Mouse (Mus musculus): ENCODE results near the gene Nfkb1. TPM values are rescaled to one million over a fixed set of nuclear protein-coding genes. Genes with fewer than 3 reads are reported as not detected.
A peak's percentile ranks its signal among the peaks of the same experiment; 100 is the strongest.

Gene Nfkb1
- total and polyA plus RNA-seq, 3 experiments, result 44.8 to 93.6 (median 59.9) TPM

- no peaks in the 10 kb centered on the region for H3K27me3 ChIP-seq (ENCODE audit: control insufficient read depth in 1 of 2, insufficient read depth in 2 of 2, low read length in 2 of 2)
- no peaks in the 10 kb centered on the region for H3K79me2 ChIP-seq (ENCODE audit: control insufficient read depth, insufficient read depth, low read length, poor library complexity)
- no peak overlapping the region for H3K27ac ChIP-seq (ENCODE audit: control insufficient read depth, low read depth, low read length)
- H3K9ac ChIP-seq (ENCODE audit: control insufficient read depth, low read depth, low read length, poor library complexity, severe bottlenecking), result no peak overlapping the region
- peaks cover 4 to 12% of the 10 kb centered on the region in 2 experiments; a peak in 3 of 4 replicates for H3K4me1 ChIP-seq (ENCODE audit: control insufficient read depth in 1 of 2, insufficient read depth in 2 of 2, low read length in 2 of 2)
- DNase-seq (ENCODE audit: low read depth, low spot score), result peak; percentile 61
- H3K36me3 ChIP-seq (ENCODE audit: control insufficient read depth in 1 of 2, insufficient read depth in 2 of 2, low read length in 2 of 2), result peaks cover 0 to 15% of the 10 kb centered on the region in 2 experiments; a peak in 2 of 4 replicates
- H3K4me3 ChIP-seq (ENCODE audit: control insufficient read depth in 1 of 2, insufficient read depth in 1 of 2, low read depth in 2 of 2, low read length in 2 of 2), result no peak overlapping the region
- TF ChIP-seq USF2 (IDR thresholded peaks at IDR 0.05; ENCODE audit: borderline replicate concordance in 1 of 2, insufficient read depth in 1 of 2, low read depth in 1 of 2, low read length in 2 of 2), result no peak
- TF ChIP-seq CHD2 (IDR thresholded peaks at IDR 0.05; ENCODE audit: low read length), result no peak
- TF ChIP-seq POLR2AphosphoS5 (IDR thresholded peaks at IDR 0.05; ENCODE audit: borderline replicate concordance, low read depth, low read length), result no peak
- TF ChIP-seq CHD1 (IDR thresholded peaks at IDR 0.05; ENCODE audit: low read depth, low read length), result no peak
- no peak for TF ChIP-seq KAT2A (conservative IDR thresholded peaks at IDR 0.05; ENCODE audit: low read depth, low read length)
- no peak for TF ChIP-seq MAFK (IDR thresholded peaks at IDR 0.05; ENCODE audit: borderline replicate concordance, low read depth, low read length)
- no peak for TF ChIP-seq MYB (IDR thresholded peaks at IDR 0.05; ENCODE audit: low read depth, low read length)
- no peak for TF ChIP-seq MYC (IDR thresholded peaks at IDR 0.05; ENCODE audit: low read depth, low read length)
- no peak for TF ChIP-seq ELF1 (IDR thresholded peaks at IDR 0.05; ENCODE audit: low read depth, low read length)
- no peak for TF ChIP-seq RCOR1 (IDR thresholded peaks at IDR 0.05; ENCODE audit: low read depth, low read length)
- no peak for TF ChIP-seq ZKSCAN1 (IDR thresholded peaks at IDR 0.05; ENCODE audit: low read depth, low read length)
- no peak for TF ChIP-seq TCF12 (IDR thresholded peaks at IDR 0.05; ENCODE audit: low read depth, low read length)
- TF ChIP-seq HCFC1 (IDR thresholded peaks at IDR 0.05; ENCODE audit: low read depth, low read length), result no peak
- no peak for TF ChIP-seq MEF2A (IDR thresholded peaks at IDR 0.05; ENCODE audit: extremely low read depth, insufficient replicate concordance, low read depth, low read length, poor library complexity, severe bottlenecking)
- no peak for TF ChIP-seq POLR2A (IDR thresholded peaks at IDR 0.05; ENCODE audit: control insufficient read depth in 1 of 2, insufficient read depth in 1 of 2, low read depth in 1 of 2, low read length in 2 of 2, poor library complexity in 1 of 2)
- no peaks in the 10 kb centered on the region for H3K9me3 ChIP-seq (replicated peaks; ENCODE audit: insufficient read depth, low read length)
Observed at GRCm38 (mm10) chr3:135586471-135586880, 104.9 kb downstream of the Nfkb1 start.

GRCm38 (mm10) chr3:135586060-135586459 lies 105.3 kb downstream of the Nfkb1 start:
- peak; percentile 27; the same call in 1 of the 2 replicates for TF ChIP-seq ZNF384 (IDR thresholded peaks at IDR 0.05; ENCODE audit: low read depth, low read length)
- TF ChIP-seq EP300 (IDR thresholded peaks at IDR 0.05; ENCODE audit: low read depth in 1 of 2, low read length in 2 of 2), result no peak
- peaks cover 0 to 15% of the 10 kb centered on the region in 2 experiments; a peak in 2 of 4 replicates for H3K36me3 ChIP-seq (ENCODE audit: control insufficient read depth in 1 of 2, insufficient read depth in 2 of 2, low read length in 2 of 2)
- DNase-seq (ENCODE audit: low read depth, low spot score), result no peak
- no peaks in the 10 kb centered on the region for H3K27me3 ChIP-seq (ENCODE audit: control insufficient read depth in 1 of 2, insufficient read depth in 2 of 2, low read length in 2 of 2)
- no peak overlapping the region for H3K9ac ChIP-seq (ENCODE audit: control insufficient read depth, low read depth, low read length, poor library complexity, severe bottlenecking)
- no peaks in the 10 kb centered on the region for H3K9me3 ChIP-seq (replicated peaks; ENCODE audit: insufficient read depth, low read length)
- peaks cover 4 to 12% of the 10 kb centered on the region in 2 experiments; a peak in 3 of 4 replicates for H3K4me1 ChIP-seq (ENCODE audit: control insufficient read depth in 1 of 2, insufficient read depth in 2 of 2, low read length in 2 of 2)
- H3K27ac ChIP-seq (ENCODE audit: control insufficient read depth, low read depth, low read length), result no peak overlapping the region
- no peak overlapping the region for H3K4me3 ChIP-seq (ENCODE audit: control insufficient read depth in 1 of 2, insufficient read depth in 1 of 2, low read depth in 2 of 2, low read length in 2 of 2)
- no peaks in the 10 kb centered on the region for H3K79me2 ChIP-seq (ENCODE audit: control insufficient read depth, insufficient read depth, low read length, poor library complexity)

Measured in MEL (cell line).